In the genomic region with DNA sequence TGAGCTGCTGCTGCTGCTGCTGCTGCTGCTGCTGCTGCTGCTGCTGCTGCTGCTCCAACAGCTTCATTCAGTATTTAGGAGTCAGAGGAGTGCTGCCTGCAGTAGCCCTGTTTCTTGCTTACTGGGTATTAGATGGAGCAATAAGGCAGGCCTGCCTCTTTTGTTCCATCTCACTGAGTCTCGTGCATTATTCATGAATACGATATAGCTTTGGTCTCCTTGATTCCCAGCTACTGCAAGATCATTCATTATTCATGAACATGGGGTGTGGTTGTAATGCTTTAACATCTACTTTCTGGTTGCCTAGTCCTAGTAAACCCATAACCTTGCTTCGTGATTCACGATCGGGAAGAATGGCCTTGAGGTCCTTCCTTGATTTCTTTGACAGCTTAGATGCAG, we compare ENCODE assay signal across 8 mouse cellular contexts. TPM values are rescaled to one million over a fixed set of nuclear protein-coding genes. Genes with fewer than 3 reads are reported as not detected.
DNase-seq lines count a peak whose midpoint lies in the region; ATAC-seq lines count a peak whose summit lies in the region.

No protein-coding gene starts in this region.

- 26% methylated on average over 5 of the region's 5 CpGs for WGBS in liver, embryonic 12.5 days (ENCODE audit: insufficient replicate concordance)
- WGBS in liver, embryonic 11.5 days, result 27% methylated on average over 5 of the region's 5 CpGs
- WGBS in embryonic facial prominence, embryonic 13.5 days, result 31% methylated on average over 5 of the region's 5 CpGs
- 22% methylated on average over 5 of the region's 5 CpGs for WGBS in hindbrain, embryonic 12.5 days
- 31% methylated on average over 5 of the region's 5 CpGs for WGBS in neural tube, embryonic 12.5 days
- 23% methylated on average over 5 of the region's 5 CpGs for WGBS in heart, embryonic 12.5 days

- peaks cover 33% of the 10 kb centered on the region for H3K4me1 ChIP-seq in liver, embryonic 12.5 days
- H3K4me1 ChIP-seq in liver, embryonic 11.5 days (replicated peaks; ENCODE audit: control insufficient read depth, insufficient read depth, low read length), result peaks cover 7% of the 10 kb centered on the region
- H3K4me1 ChIP-seq in embryonic facial prominence, embryonic 13.5 days, result peaks cover 8% of the 10 kb centered on the region; the same call in 1 of the 2 replicates
- peaks cover 12% of the 10 kb centered on the region; the same call in 1 of the 2 replicates for H3K4me1 ChIP-seq in hindbrain, embryonic 12.5 days
- H3K4me1 ChIP-seq in neural tube, embryonic 12.5 days, result peaks cover 4% of the 10 kb centered on the region; the same call in 1 of the 2 replicates
- peaks cover 12% of the 10 kb centered on the region for H3K4me1 ChIP-seq in heart, embryonic 12.5 days (replicated peaks)

- no peaks in the 10 kb centered on the region for H3K27me3 ChIP-seq in liver, embryonic 12.5 days (replicated peaks)
- no peaks in the 10 kb centered on the region for H3K27me3 ChIP-seq in liver, embryonic 11.5 days (replicated peaks; ENCODE audit: control insufficient read depth, insufficient read depth, low read length)
- no peaks in the 10 kb centered on the region for H3K27me3 ChIP-seq in embryonic facial prominence, embryonic 13.5 days
- H3K27me3 ChIP-seq in hindbrain, embryonic 12.5 days, result no peaks in the 10 kb centered on the region
- no peaks in the 10 kb centered on the region for H3K27me3 ChIP-seq in neural tube, embryonic 12.5 days (replicated peaks)
- H3K27me3 ChIP-seq in heart, embryonic 12.5 days (replicated peaks), result no peaks in the 10 kb centered on the region

- no peak for DNase-seq in liver, embryonic 11.5 days (ENCODE audit: low spot score)
- no peak for DNase-seq in left cerebral cortex, adult 11 months (ENCODE audit: low spot score)
- no peak for DNase-seq in cerebellum, postnatal 10 days

- peak overlapping the region; percentile 58; the same call in 1 of the 2 replicates for H3K27ac ChIP-seq in liver, embryonic 12.5 days
- H3K27ac ChIP-seq in liver, embryonic 11.5 days (ENCODE audit: low read depth, low read length), result no peak overlapping the region
- H3K27ac ChIP-seq in embryonic facial prominence, embryonic 13.5 days, result no peak overlapping the region
- peak overlapping the region; percentile 82 for H3K27ac ChIP-seq in hindbrain, embryonic 12.5 days
- peak overlapping the region; percentile 74 for H3K27ac ChIP-seq in neural tube, embryonic 12.5 days
- no peak overlapping the region for H3K27ac ChIP-seq in heart, embryonic 12.5 days (ENCODE audit: poor library complexity, severe bottlenecking)

- peaks cover 29% of the 10 kb centered on the region for H3K36me3 ChIP-seq in liver, embryonic 12.5 days
- H3K36me3 ChIP-seq in liver, embryonic 11.5 days (ENCODE audit: control insufficient read depth, insufficient read depth, low read length), result no peaks in the 10 kb centered on the region; the same call in 1 of the 2 replicates
- H3K36me3 ChIP-seq in embryonic facial prominence, embryonic 13.5 days, result no peaks in the 10 kb centered on the region
- H3K36me3 ChIP-seq in hindbrain, embryonic 12.5 days, result 0 out of 2 replicates have a peak, but pooled peaks cover 4% of the 10 kb centered on the region
- peaks cover 4% of the 10 kb centered on the region; the same call in 1 of the 2 replicates for H3K36me3 ChIP-seq in neural tube, embryonic 12.5 days
- H3K36me3 ChIP-seq in heart, embryonic 12.5 days, result 0 out of 2 replicates have a peak, but pooled peaks cover 3% of the 10 kb centered on the region

- H3K9me3 ChIP-seq in liver, embryonic 12.5 days (replicated peaks), result no peaks in the 10 kb centered on the region
- no peaks in the 10 kb centered on the region for H3K9me3 ChIP-seq in liver, embryonic 11.5 days (ENCODE audit: control insufficient read depth, low read length)
- H3K9me3 ChIP-seq in embryonic facial prominence, embryonic 13.5 days, result no peaks in the 10 kb centered on the region
- H3K9me3 ChIP-seq in hindbrain, embryonic 12.5 days (replicated peaks), result no peaks in the 10 kb centered on the region
- no peaks in the 10 kb centered on the region for H3K9me3 ChIP-seq in neural tube, embryonic 12.5 days
- no peaks in the 10 kb centered on the region for H3K9me3 ChIP-seq in heart, embryonic 12.5 days (replicated peaks)

- H3K4me3 ChIP-seq in liver, embryonic 12.5 days, result peak overlapping the region; percentile 72; the same call in 1 of the 2 replicates
- no peak overlapping the region; the same call in 1 of the 2 replicates for H3K4me3 ChIP-seq in liver, embryonic 11.5 days (ENCODE audit: low read depth, low read length)
- no peak overlapping the region for H3K4me3 ChIP-seq in embryonic facial prominence, embryonic 13.5 days
- peak overlapping the region; percentile 54 for H3K4me3 ChIP-seq in hindbrain, embryonic 12.5 days
- no peak overlapping the region; the same call in 1 of the 2 replicates for H3K4me3 ChIP-seq in neural tube, embryonic 12.5 days
- no peak overlapping the region for H3K4me3 ChIP-seq in heart, embryonic 12.5 days

- H3K9ac ChIP-seq in liver, embryonic 12.5 days, result no peak overlapping the region
- H3K9ac ChIP-seq in liver, embryonic 11.5 days (ENCODE audit: low read depth, low read length), result no peak overlapping the region
- no peak overlapping the region for H3K9ac ChIP-seq in embryonic facial prominence, embryonic 13.5 days
- H3K9ac ChIP-seq in hindbrain, embryonic 12.5 days, result no peak overlapping the region
- no peak overlapping the region for H3K9ac ChIP-seq in neural tube, embryonic 12.5 days
- H3K9ac ChIP-seq in heart, embryonic 12.5 days, result no peak overlapping the region

- no peak for ATAC-seq in liver, embryonic 12.5 days
- ATAC-seq in liver, embryonic 11.5 days (replicated peaks; ENCODE audit: low FRiP score), result no peak
- 0 out of 2 replicates have a peak, but pooled peaks have one; percentile 5 for ATAC-seq in embryonic facial prominence, embryonic 13.5 days (ENCODE audit: insufficient number of reproducible peaks, insufficient read depth, low FRiP score, low TSS enrichment, low read depth)
- ATAC-seq in hindbrain, embryonic 12.5 days (ENCODE audit: low FRiP score), result peak; percentile 77
- ATAC-seq in neural tube, embryonic 12.5 days (ENCODE audit: low FRiP score, low read depth), result peak; percentile 78
- no peak for ATAC-seq in heart, embryonic 12.5 days (ENCODE audit: insufficient number of reproducible peaks, low FRiP score)

- peak overlapping the region; percentile 6; the same call in 1 of the 2 replicates for H3K4me2 ChIP-seq in liver, embryonic 12.5 days
- H3K4me2 ChIP-seq in liver, embryonic 11.5 days, result no peak overlapping the region; the same call in 1 of the 2 replicates
- no peak overlapping the region for H3K4me2 ChIP-seq in embryonic facial prominence, embryonic 13.5 days
- peak overlapping the region; percentile 8; the same call in 1 of the 2 replicates for H3K4me2 ChIP-seq in hindbrain, embryonic 12.5 days (replicated peaks)
- peak overlapping the region; percentile 18; the same call in 1 of the 2 replicates for H3K4me2 ChIP-seq in neural tube, embryonic 12.5 days (replicated peaks)
- no peak overlapping the region for H3K4me2 ChIP-seq in heart, embryonic 12.5 days

RNA-seq across cellular contexts. Expression of a gene that starts 4.2 kb away (rescaled TPM):
- 170 and 172 TPM in 2 replicates for polyA plus RNA-seq in liver, embryonic 12.5 days (2016; fragmentation: Nextera tagmentation; extraction: Ambion mirVana)
- polyA plus RNA-seq in liver, embryonic 11.5 days (2014; fragmentation: Nextera tagmentation; extraction: Ambion mirVana), result 189 and 203 TPM in 2 replicates
- 201 and 219 TPM in 2 replicates for polyA plus RNA-seq in embryonic facial prominence, embryonic 13.5 days (2015; fragmentation: Nextera tagmentation; extraction: Ambion mirVana)
- 369 and 378 TPM in 2 replicates for polyA plus RNA-seq in hindbrain, embryonic 12.5 days (2016; fragmentation: Nextera tagmentation; extraction: Ambion mirVana)
- 380 and 406 TPM in 2 replicates for polyA plus RNA-seq in neural tube, embryonic 12.5 days (2016; fragmentation: Nextera tagmentation; extraction: Ambion mirVana)
- 211 and 225 TPM in 2 replicates for polyA plus RNA-seq in heart, embryonic 12.5 days (2016; fragmentation: Nextera tagmentation; extraction: Ambion mirVana)

RNA-seq across cellular contexts. Expression of a gene that starts 25.4 kb away (rescaled TPM):
- 64.9 and 66.2 TPM in 2 replicates for polyA plus RNA-seq in liver, embryonic 12.5 days (2016; fragmentation: Nextera tagmentation; extraction: Ambion mirVana)
- polyA plus RNA-seq in liver, embryonic 11.5 days (2014; fragmentation: Nextera tagmentation; extraction: Ambion mirVana), result 62.1 and 68.3 TPM in 2 replicates
- polyA plus RNA-seq in embryonic facial prominence, embryonic 13.5 days (2015; fragmentation: Nextera tagmentation; extraction: Ambion mirVana), result 111 and 127 TPM in 2 replicates
- polyA plus RNA-seq in hindbrain, embryonic 12.5 days (2016; fragmentation: Nextera tagmentation; extraction: Ambion mirVana), result 159 and 160 TPM in 2 replicates
- polyA plus RNA-seq in neural tube, embryonic 12.5 days (2016; fragmentation: Nextera tagmentation; extraction: Ambion mirVana), result 160 and 180 TPM in 2 replicates
- polyA plus RNA-seq in heart, embryonic 12.5 days (2016; fragmentation: Nextera tagmentation; extraction: Ambion mirVana), result 140 and 141 TPM in 2 replicates

RNA-seq across cellular contexts. Expression of a gene that starts 41.4 kb away (rescaled TPM):
- 13.7 and 14.2 TPM in 2 replicates for polyA plus RNA-seq in liver, embryonic 12.5 days (2016; fragmentation: Nextera tagmentation; extraction: Ambion mirVana)
- polyA plus RNA-seq in liver, embryonic 11.5 days (2014; fragmentation: Nextera tagmentation; extraction: Ambion mirVana), result 33.0 and 36.3 TPM in 2 replicates
- 57.5 and 59.9 TPM in 2 replicates for polyA plus RNA-seq in embryonic facial prominence, embryonic 13.5 days (2015; fragmentation: Nextera tagmentation; extraction: Ambion mirVana)
- 87.9 and 88.7 TPM in 2 replicates for polyA plus RNA-seq in hindbrain, embryonic 12.5 days (2016; fragmentation: Nextera tagmentation; extraction: Ambion mirVana)
- polyA plus RNA-seq in neural tube, embryonic 12.5 days (2016; fragmentation: Nextera tagmentation; extraction: Ambion mirVana), result 81.8 and 90.1 TPM in 2 replicates
- 43.7 and 45.4 TPM in 2 replicates for polyA plus RNA-seq in heart, embryonic 12.5 days (2016; fragmentation: Nextera tagmentation; extraction: Ambion mirVana)

RNA-seq across cellular contexts. Expression of a gene that starts 44.9 kb away (rescaled TPM):
- polyA plus RNA-seq in liver, embryonic 12.5 days (2016; fragmentation: Nextera tagmentation; extraction: Ambion mirVana), result 167 and 174 TPM in 2 replicates
- polyA plus RNA-seq in liver, embryonic 11.5 days (2014; fragmentation: Nextera tagmentation; extraction: Ambion mirVana), result 188 and 209 TPM in 2 replicates
- polyA plus RNA-seq in embryonic facial prominence, embryonic 13.5 days (2015; fragmentation: Nextera tagmentation; extraction: Ambion mirVana), result 224 TPM in 2 replicates
- polyA plus RNA-seq in hindbrain, embryonic 12.5 days (2016; fragmentation: Nextera tagmentation; extraction: Ambion mirVana), result 192 and 201 TPM in 2 replicates
- polyA plus RNA-seq in neural tube, embryonic 12.5 days (2016; fragmentation: Nextera tagmentation; extraction: Ambion mirVana), result 207 and 224 TPM in 2 replicates
- 335 and 344 TPM in 2 replicates for polyA plus RNA-seq in heart, embryonic 12.5 days (2016; fragmentation: Nextera tagmentation; extraction: Ambion mirVana)

RNA-seq across cellular contexts. Expression of a gene that starts 45.0 kb away (rescaled TPM):
- polyA plus RNA-seq in liver, embryonic 12.5 days (2016; fragmentation: Nextera tagmentation; extraction: Ambion mirVana), result 47.5 and 49.6 TPM in 2 replicates
- 65.5 and 67.3 TPM in 2 replicates for polyA plus RNA-seq in liver, embryonic 11.5 days (2014; fragmentation: Nextera tagmentation; extraction: Ambion mirVana)
- polyA plus RNA-seq in embryonic facial prominence, embryonic 13.5 days (2015; fragmentation: Nextera tagmentation; extraction: Ambion mirVana), result 66.0 and 70.1 TPM in 2 replicates
- 74.4 and 74.9 TPM in 2 replicates for polyA plus RNA-seq in hindbrain, embryonic 12.5 days (2016; fragmentation: Nextera tagmentation; extraction: Ambion mirVana)
- 72.1 and 75.2 TPM in 2 replicates for polyA plus RNA-seq in neural tube, embryonic 12.5 days (2016; fragmentation: Nextera tagmentation; extraction: Ambion mirVana)
- polyA plus RNA-seq in heart, embryonic 12.5 days (2016; fragmentation: Nextera tagmentation; extraction: Ambion mirVana), result 44.1 and 44.5 TPM in 2 replicates

Comparison
In these comparisons a context has a peak if more than half of its experiments do, and no peak if none do; other contexts are left out.
1. H3K27ac ChIP-seq: peak in liver, embryonic 12.5 days (single experiment), hindbrain, embryonic 12.5 days (single experiment) and neural tube, embryonic 12.5 days (single experiment); none in liver, embryonic 11.5 days (single experiment), embryonic facial prominence, embryonic 13.5 days (single experiment) and heart, embryonic 12.5 days (single experiment).
2. H3K4me2 ChIP-seq: peak in liver, embryonic 12.5 days (single experiment), hindbrain, embryonic 12.5 days (single experiment) and neural tube, embryonic 12.5 days (single experiment); none in liver, embryonic 11.5 days (single experiment), embryonic facial prominence, embryonic 13.5 days (single experiment) and heart, embryonic 12.5 days (single experiment).
3. H3K4me3 ChIP-seq: peak in liver, embryonic 12.5 days (single experiment) and hindbrain, embryonic 12.5 days (single experiment); none in liver, embryonic 11.5 days (single experiment), embryonic facial prominence, embryonic 13.5 days (single experiment), neural tube, embryonic 12.5 days (single experiment) and heart, embryonic 12.5 days (single experiment).
4. ATAC-seq: peak in embryonic facial prominence, embryonic 13.5 days (single experiment), hindbrain, embryonic 12.5 days (single experiment) and neural tube, embryonic 12.5 days (single experiment); none in liver, embryonic 12.5 days (single experiment), liver, embryonic 11.5 days (single experiment) and heart, embryonic 12.5 days (single experiment).